Mouse (Mus musculus) cerebral cortex, adult 2 months (tissue): Measurements from ENCODE around the gene Pyroxd2.

Experiments
- WGBS: fragments of 180-500 bp; shearing (Covaris S2); methylation state at CpG from one replicate; pipeline ENCODE4 v1.1.7; 2018; 5-methylcytosine and 5-hydroxymethylcytosine counted together

The Pyroxd2 gene

GRCm38 (mm10) chr19:42752363-42752931 is at the start of gene Pyroxd2:
Gene Pyroxd2 (minus strand): TSS chr19:42752775.
- WGBS, result 10% methylated on average over 22 of the region's 22 CpGs

- WGBS, result 79% methylated on average over 2 of the region's 2 CpGs
Observed at GRCm38 (mm10) chr19:42797866-42798265, 45.3 kb upstream of the Pyroxd2 start.

GRCm38 (mm10) chr19:42795801-42796200 is 43.2 kb upstream of the Pyroxd2 start:
- 18% methylated on average over 9 of the region's 9 CpGs for WGBS

- 1% methylated on average over 31 of the region's 31 CpGs for WGBS
Observed at GRCm38 (mm10) chr19:42794914-42795613, 42.5 kb upstream of the Pyroxd2 start.

- WGBS, result 48% methylated on average over 5 of the region's 5 CpGs
Observed at GRCm38 (mm10) chr19:42788311-42788710, 35.7 kb upstream of the Pyroxd2 start.

- 56% methylated on average over 8 of the region's 8 CpGs for whole genome bisulfite sequencing
Observed at GRCm38 (mm10) chr19:42785562-42786220, 33.1 kb upstream of the Pyroxd2 start.

- 34% methylated on average over 2 of the region's 2 CpGs for WGBS
Observed at GRCm38 (mm10) chr19:42785129-42785528, 32.6 kb upstream of the Pyroxd2 start.

GRCm38 (mm10) chr19:42780156-42780538 is 27.6 kb upstream of the Pyroxd2 start:
- WGBS, result 35% methylated on average over 7 of the region's 7 CpGs

- under 1% methylated on average over 43 of the region's 43 CpGs for WGBS
Observed at GRCm38 (mm10) chr19:42779531-42780155, 27.1 kb upstream of the Pyroxd2 start, which contains the start of gene Hps1. Gene Hps1 (minus strand): TSS chr19:42779978.

- WGBS, result 71% methylated on average over 5 of the region's 5 CpGs
Observed at GRCm38 (mm10) chr19:42777801-42778200, 25.2 kb upstream of the Pyroxd2 start.

GRCm38 (mm10) chr19:42776813-42777212 is 24.2 kb upstream of the Pyroxd2 start:
- WGBS, result 97% methylated on average over 1 of the region's 1 CpGs

- WGBS, result 83% methylated on average over 23 of the region's 23 CpGs
Observed at GRCm38 (mm10) chr19:42770141-42770872, 17.7 kb upstream of the Pyroxd2 start.

GRCm38 (mm10) chr19:42769648-42770047 is 17.1 kb upstream of the Pyroxd2 start:
- WGBS, result 93% methylated on average over 10 of the region's 10 CpGs

GRCm38 (mm10) chr19:42767361-42767760 is 14.8 kb upstream of the Pyroxd2 start:
- WGBS, result 93% methylated on average over 8 of the region's 8 CpGs

GRCm38 (mm10) chr19:42764398-42764797 is 11.8 kb upstream of the Pyroxd2 start:
- WGBS, result 83% methylated on average over 10 of the region's 10 CpGs

- 87% methylated on average over 6 of the region's 6 CpGs for WGBS
Observed at GRCm38 (mm10) chr19:42756671-42757070, 4.1 kb upstream of the Pyroxd2 start.

GRCm38 (mm10) chr19:42755148-42755870 is 2.7 kb upstream of the Pyroxd2 start:
- 52% methylated on average over 15 of the region's 15 CpGs for whole genome bisulfite sequencing

- WGBS, result 33% methylated on average over 11 of the region's 11 CpGs
Observed at GRCm38 (mm10) chr19:42753141-42753917, 754 bp upstream of the Pyroxd2 start.

- 91% methylated on average over 11 of the region's 11 CpGs for WGBS
Observed at GRCm38 (mm10) chr19:42750196-42750595, 2.4 kb downstream of the Pyroxd2 start.

- 84% methylated on average over 8 of the region's 8 CpGs for WGBS
Observed at GRCm38 (mm10) chr19:42746702-42747101, 5.9 kb downstream of the Pyroxd2 start.
